Mouse (Mus musculus) left cerebral cortex, postnatal 25 days (tissue): Measurements from ENCODE around the gene Olfr322. TPM values are rescaled to one million over a fixed set of nuclear protein-coding genes. Genes with fewer than 3 reads are reported as not detected.

Experiments used
- DNase-seq, 2 experiments: peaks; one replicate each; pipeline ENCODE4 v3.0.0; 2022; ENCODE audit warnings: low spot score in 2 of 2, mixed read lengths in 1 of 2
- intact Hi-C: fragments of 180-260 bp; cut with DNase I; formaldehyde crosslinking; loops from one replicate; pipeline ENCODE4 v1.15.1; 2025
- total RNA-seq, 2 experiments: library from RNA; stranded (reverse); gene quantifications; 2 replicates each; pipeline ENCODE4 v1.2.3; 2021

Olfr322 gene
- total RNA-seq: not detected

GRCm38 (mm10) chr11:58658596-58658995 lies at the start of gene Olfr322:
Gene Olfr322 (plus strand): TSS chr11:58658782.
- intact Hi-C loops: no loop called here
- no peak for DNase-seq

- no peak for DNase-seq
- intact Hi-C loops: loop anchor here (10.0 kb wide), 1 partner anchor 329 kb away; no protein-coding TSS in a partner anchor
Observed at GRCm38 (mm10) chr11:58613359-58613758, 45.2 kb upstream of the Olfr322 start.

- intact Hi-C loops: loop anchor here (10.0 kb wide), 1 partner anchor 330 kb away; no protein-coding TSS in a partner anchor
- DNase-seq: no peak
Observed at GRCm38 (mm10) chr11:58614526-58614925, 44.1 kb upstream of the Olfr322 start.

GRCm38 (mm10) chr11:58615975-58616374 lies 42.6 kb upstream of the Olfr322 start, which contains the start of gene 2210407C18Rik:
Gene 2210407C18Rik (minus strand): TSS chr11:58616075.
- intact Hi-C loops: loop anchor here (10.0 kb wide), 1 partner anchor 331 kb away; no protein-coding TSS in a partner anchor
- no peak for DNase-seq

GRCm38 (mm10) chr11:58618369-58618768 lies 40.2 kb upstream of the Olfr322 start:
- intact Hi-C loops: loop anchor here (10.0 kb wide), 1 partner anchor 334 kb away; no protein-coding TSS in a partner anchor
- no peak for DNase-seq

- intact Hi-C loops: loop anchor here (10.0 kb wide), 1 partner anchor 334 kb away; no protein-coding TSS in a partner anchor
- DNase-seq: no peak
Observed at GRCm38 (mm10) chr11:58618793-58619192, 39.8 kb upstream of the Olfr322 start.

GRCm38 (mm10) chr11:58626146-58626545 lies 32.4 kb upstream of the Olfr322 start:
- intact Hi-C loops: no loop called here
- no peak for DNase-seq

GRCm38 (mm10) chr11:58630401-58630800 lies 28.2 kb upstream of the Olfr322 start, which contains the start of gene Olfr323:
Gene Olfr323 (minus strand): TSS chr11:58630501.
- no peak for DNase-seq
- intact Hi-C loops: no loop called here

GRCm38 (mm10) chr11:58634878-58635277 lies 23.7 kb upstream of the Olfr322 start:
- DNase-seq: no peak
- intact Hi-C loops: loop anchor here (5.0 kb wide), 1 partner anchor 233 kb away; no protein-coding TSS in a partner anchor

- DNase-seq: peak; percentile 18 to 28
- intact Hi-C loops: loop anchor here (5.0 kb wide), 1 partner anchor 234 kb away; no protein-coding TSS in a partner anchor
Observed at GRCm38 (mm10) chr11:58636376-58636977, 22.1 kb upstream of the Olfr322 start.

GRCm38 (mm10) chr11:58638176-58638701 lies 20.3 kb upstream of the Olfr322 start:
- intact Hi-C loops: loop anchor here (5.0 kb wide), 1 partner anchor 236 kb away; no protein-coding TSS in a partner anchor
- DNase-seq: no peak

GRCm38 (mm10) chr11:58640272-58640867 lies 18.2 kb upstream of the Olfr322 start, which contains the start of gene Trim58:
Gene Trim58 (plus strand): TSS chr11:58640465.
- intact Hi-C loops: no loop called here
- DNase-seq: peak; percentile 2 to 4

- intact Hi-C loops: no loop called here
Observed at GRCm38 (mm10) chr11:58641057-58641456, 17.5 kb upstream of the Olfr322 start.

GRCm38 (mm10) chr11:58641638-58642358 lies 16.8 kb upstream of the Olfr322 start:
- no peak for DNase-seq
- intact Hi-C loops: no loop called here

More at GRCm38 (mm10) chr11:58641057-58641456, 17.5 kb upstream of the Olfr322 start:
- DNase-seq: no peak

- intact Hi-C loops: no loop called here
- DNase-seq: peak; percentile 6 to 56
Observed at GRCm38 (mm10) chr11:58643350-58643749, 15.2 kb upstream of the Olfr322 start.

- no peak for DNase-seq
- intact Hi-C loops: no loop called here
Observed at GRCm38 (mm10) chr11:58655151-58655550, 3.4 kb upstream of the Olfr322 start.

- no peak for DNase-seq
- intact Hi-C loops: no loop called here
Observed at GRCm38 (mm10) chr11:58669252-58669651, 10.7 kb downstream of the Olfr322 start.

GRCm38 (mm10) chr11:58671825-58672224 lies 13.2 kb downstream of the Olfr322 start:
- DNase-seq: no peak
- intact Hi-C loops: no loop called here

- intact Hi-C loops: no loop called here
Observed at GRCm38 (mm10) chr11:58680799-58681198, 22.2 kb downstream of the Olfr322 start, which contains the start of gene Olfr320. Gene Olfr320 (plus strand): TSS chr11:58681099.

GRCm38 (mm10) chr11:58698862-58699261 lies 40.3 kb downstream of the Olfr322 start, which contains the start of gene Olfr319:
Gene Olfr319 (plus strand): TSS chr11:58699162.
- DNase-seq: no peak
- intact Hi-C loops: no loop called here

More at GRCm38 (mm10) chr11:58680799-58681198, 22.2 kb downstream of the Olfr322 start, which contains the start of gene Olfr320:
- no peak for DNase-seq
